Mouse (Mus musculus) CH12.LX (cell line): ENCODE results near the gene Il2rb. TPM values are rescaled to one million over a fixed set of nuclear protein-coding genes. Genes with fewer than 3 reads are reported as not detected.

ENCODE experiments used
- DNase-seq: peaks from one replicate; pipeline ENCODE4 v3.0.0-alpha.2; 2013; ENCODE audit errors: extremely low read depth
- H3K27ac ChIP-seq: 2 replicates; pipeline ENCODE4 v1.5.1; 2012; ENCODE audit warnings: low read depth, mild to moderate bottlenecking, control low read depth, moderate library complexity; ENCODE audit not compliant: insufficient read depth
- H3K27me3 ChIP-seq: replicated peaks from 2 replicates; pipeline ENCODE3; 2012; ENCODE audit warnings: inconsistent platforms
- H3K36me3 ChIP-seq, 2 experiments: replicated peaks in 1 of 2; 2 replicates each; pipeline versions ENCODE3 to v1.6.1; 2012; ENCODE audit warnings: inconsistent platforms in 1 of 2, low read length in 1 of 2, mild to moderate bottlenecking in 1 of 2, mixed read lengths in 1 of 2, moderate library complexity in 1 of 2; ENCODE audit not compliant: control insufficient read depth in 1 of 2, insufficient read depth in 1 of 2
- H3K4me1 ChIP-seq, 2 experiments: 2 replicates each; pipeline ENCODE4 v1.6.1; 2012; ENCODE audit warnings: inconsistent platforms in 1 of 2, moderate library complexity in 1 of 2; ENCODE audit not compliant: insufficient read depth in 2 of 2, control insufficient read depth in 1 of 2
- H3K4me2 ChIP-seq: 2 replicates; pipeline ENCODE4 v1.6.1; 2012; ENCODE audit warnings: low read depth, mild to moderate bottlenecking, control low read depth; ENCODE audit not compliant: poor library complexity, insufficient read depth, severe bottlenecking
- H3K4me3 ChIP-seq, 3 experiments: fragments of 150-350 bp in 1 of 3; sonication (generic) in 1 of 3; replicated peaks in 1 of 3; 2 replicates each; pipeline versions ENCODE3 to v1.5.1; 2011 to 2012; ENCODE audit warnings: low read depth in 2 of 3, low read length in 2 of 3, mild to moderate bottlenecking in 2 of 3, moderate library complexity in 2 of 3, control low read depth in 1 of 3, improper control_type of control experiment in 1 of 3, inconsistent platforms in 1 of 3, mixed read lengths in 1 of 3; ENCODE audit not compliant: poor library complexity in 1 of 3
- H3K79me2 ChIP-seq: replicated peaks from 2 replicates; pipeline ENCODE4 v1.6.1; 2012; ENCODE audit warnings: mild to moderate bottlenecking, moderate library complexity; ENCODE audit not compliant: control insufficient read depth, poor library complexity, insufficient read depth, severe bottlenecking; ENCODE audit errors: extremely low read depth
- H3K9ac ChIP-seq: 2 replicates; pipeline ENCODE4 v1.6.1; 2012; ENCODE audit warnings: low read depth, mild to moderate bottlenecking, control low read depth, moderate library complexity; ENCODE audit not compliant: insufficient read depth
- H3K9me3 ChIP-seq: replicated peaks from 2 replicates; pipeline ENCODE3; 2012; ENCODE audit warnings: low read length, inconsistent platforms, mixed read lengths
- CHD2 ChIP-seq: IDR thresholded peaks from 2 replicates; pipeline ENCODE4 v1.6.1; 2011; ENCODE audit warnings: low read length, improper control_type of control experiment
- ETS1 ChIP-seq: conservative IDR thresholded peaks from 2 replicates; pipeline ENCODE4 v1.6.1; 2012; ENCODE audit warnings: low read depth, mild to moderate bottlenecking, inconsistent platforms, low read length, improper control_type of control experiment, moderate library complexity
- IRF4 ChIP-seq: IDR thresholded peaks from 2 replicates; pipeline ENCODE4 v1.6.1; 2014; ENCODE audit warnings: low read depth, mild to moderate bottlenecking, inconsistent platforms, low read length, improper control_type of control experiment
- JUND ChIP-seq: conservative IDR thresholded peaks from 2 replicates; pipeline ENCODE4 v1.6.1; 2011; ENCODE audit warnings: low read depth, low read length, improper control_type of control experiment
- MAFK ChIP-seq: IDR thresholded peaks from 2 replicates; pipeline ENCODE4 v1.6.1; 2011; ENCODE audit warnings: low read length, improper control_type of control experiment; ENCODE audit not compliant: insufficient replicate concordance
- MAX ChIP-seq: IDR thresholded peaks from 2 replicates; pipeline ENCODE4 v1.6.1; 2011; ENCODE audit warnings: low read length, improper control_type of control experiment
- MAZ ChIP-seq: IDR thresholded peaks from 2 replicates; pipeline ENCODE4 v1.6.1; 2012; ENCODE audit warnings: low read depth, mild to moderate bottlenecking, inconsistent platforms, low read length, improper control_type of control experiment, moderate library complexity
- MXI1 ChIP-seq: IDR thresholded peaks from 2 replicates; pipeline ENCODE4 v1.6.1; 2011; ENCODE audit warnings: mild to moderate bottlenecking, low read depth, low read length, improper control_type of control experiment
- PAX5 ChIP-seq: IDR thresholded peaks from 2 replicates; pipeline ENCODE4 v1.6.1; 2012; ENCODE audit warnings: low read length, inconsistent platforms, mixed read lengths
- POLR2A ChIP-seq: IDR thresholded peaks from 2 replicates; pipeline ENCODE4 v1.6.1; 2011; ENCODE audit warnings: low read depth, mild to moderate bottlenecking, improper control_type of control experiment, low read length
- POLR2AphosphoS2 ChIP-seq: IDR thresholded peaks from 2 replicates; pipeline ENCODE4 v1.6.1; 2011; ENCODE audit warnings: low read depth, low read length, improper control_type of control experiment
- RCOR1 ChIP-seq: conservative IDR thresholded peaks from 2 replicates; pipeline ENCODE4 v1.6.1; 2012; ENCODE audit warnings: low read depth, mild to moderate bottlenecking, inconsistent platforms, low read length, improper control_type of control experiment
- SIN3A ChIP-seq: IDR thresholded peaks from 2 replicates; pipeline ENCODE4 v1.6.1; 2012; ENCODE audit warnings: low read length, improper control_type of control experiment, inconsistent platforms
- SMC3 ChIP-seq: IDR thresholded peaks from 2 replicates; pipeline ENCODE4 v1.6.1; 2011; ENCODE audit warnings: low read depth, low read length, improper control_type of control experiment
- TBP ChIP-seq: conservative IDR thresholded peaks from 2 replicates; pipeline ENCODE4 v1.6.1; 2011; ENCODE audit warnings: low read depth, low read length, improper control_type of control experiment
- USF2 ChIP-seq: conservative IDR thresholded peaks from 2 replicates; pipeline ENCODE4 v1.6.1; 2011; ENCODE audit warnings: low read depth, low read length, improper control_type of control experiment
- ZKSCAN1 ChIP-seq: IDR thresholded peaks from 2 replicates; pipeline ENCODE4 v1.6.1; 2012; ENCODE audit warnings: low read depth, inconsistent platforms, low read length, improper control_type of control experiment, borderline replicate concordance
- ZMIZ1 ChIP-seq: IDR thresholded peaks from 2 replicates; pipeline ENCODE4 v1.6.1; 2012; ENCODE audit warnings: low read depth, mild to moderate bottlenecking, inconsistent platforms, low read length, improper control_type of control experiment
- ZNF384 ChIP-seq: IDR thresholded peaks from 2 replicates; pipeline ENCODE4 v1.6.1; 2012; ENCODE audit warnings: low read depth, low read length, improper control_type of control experiment, inconsistent platforms
- dilution Hi-C: fragments of 300-500 bp; cut with MboI; formaldehyde crosslinking; loops from 2 replicates; pipeline ENCODE4 v1.14.3; 2020; ENCODE audit warnings: low sequenced_read_pairs; ENCODE audit not compliant: extremely low pct_unique_long_range_greater_than_20kb, extremely low pct_ligation_motif_present
- in situ Hi-C: fragments of 300-500 bp; cut with MboI; formaldehyde crosslinking; loops from 3 replicates; pipeline ENCODE4 v1.14.3; 2019; ENCODE audit warnings: low sequenced_read_pairs, low pct_ligation_motif_present, low pct_unique_long_range_greater_than_20kb, mixed read lengths
- polyA plus RNA-seq: library from polyadenylated mRNA; unstranded; fragments of >175 nt; gene quantifications from 2 replicates; pipeline ENCODE4 v1.2.1, GENCODE M21; 2012; ENCODE audit warnings: low read depth; ENCODE audit not compliant: insufficient read length
- total RNA-seq, 2 experiments: library from RNA; depleted of rRNA; stranded (reverse); fragments of 300-350 nt in 1 of 2; fragments of >200 nt in 1 of 2; gene quantifications; 2 replicates each; pipeline ENCODE4 v1.2.3; 2012 to 2014

Il2rb gene
- total and polyA plus RNA-seq, 3 experiments, result 31.2 to 60.0 (median 32.1) TPM

DNA sequence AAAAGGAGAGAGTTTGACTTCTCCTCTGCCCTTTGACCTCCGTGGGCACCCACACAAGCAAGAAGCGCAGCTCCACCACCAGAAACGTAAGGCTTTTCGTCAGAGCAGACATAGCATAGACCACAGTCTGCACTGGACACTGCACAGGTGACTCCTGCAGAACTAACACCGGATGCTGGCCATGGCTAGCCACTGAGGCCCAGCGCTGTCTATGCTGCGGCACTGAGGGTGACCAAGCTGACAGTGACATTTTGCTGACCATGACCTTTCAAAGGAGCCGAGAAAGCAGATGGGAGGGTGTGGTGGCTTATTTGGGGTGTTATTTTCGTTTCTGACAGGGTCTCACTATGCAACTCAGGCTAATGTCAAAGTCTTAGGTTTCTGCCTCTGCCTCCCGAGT lies 37.9 kb downstream of the Il2rb start:
- in situ Hi-C loops, result no loop called here
- H3K79me2 ChIP-seq, result no peaks in the 10 kb centered on the region
- dilution Hi-C loops, result no loop called here
- H3K27me3 ChIP-seq, result peaks cover 6% of the 10 kb centered on the region
- H3K4me3 ChIP-seq, result no peak overlapping the region
- no peak overlapping the region for H3K27ac ChIP-seq
- DNase-seq, result no peak
- H3K9me3 ChIP-seq, result no peaks in the 10 kb centered on the region
- no peaks in the 10 kb centered on the region for H3K36me3 ChIP-seq
- no peak overlapping the region for H3K9ac ChIP-seq
- H3K4me1 ChIP-seq, result peaks cover 15 to 18% of the 10 kb centered on the region in 2 experiments
- TF ChIP-seq MAFK (no peak), PAX5 (no peak), SMC3 (no peak), POLR2AphosphoS2 (no peak), MXI1 (no peak), IRF4 (no peak), ZNF384 (no peak), MAX (no peak)
- H3K4me2 ChIP-seq, result no peak overlapping the region

DNA sequence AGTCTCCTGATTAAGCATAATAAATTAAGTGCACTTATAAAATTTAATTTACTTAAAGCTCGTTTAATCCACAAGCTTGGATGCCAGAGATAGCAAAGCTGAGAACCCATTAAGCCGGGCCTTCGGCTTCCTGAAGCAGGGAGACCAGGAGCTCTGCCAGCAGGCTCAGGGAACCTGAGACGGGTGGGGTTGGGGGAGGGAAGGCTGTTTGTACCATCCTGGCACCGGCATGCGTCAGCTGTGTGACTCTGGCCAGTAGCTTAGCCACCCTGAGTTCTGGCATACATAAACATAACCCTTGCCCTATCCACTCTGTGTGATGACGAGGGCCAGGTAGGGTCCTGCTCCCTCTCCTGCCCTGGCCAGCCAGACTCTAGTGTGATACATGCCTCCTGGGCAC lies 39.0 kb downstream of the Il2rb start:
- Histone ChIP-seq H3K27me3 (no peaks in the 10 kb centered on the region), H3K36me3 (no peaks in the 10 kb centered on the region), H3K4me1 (peaks cover 25 to 30% of the 10 kb centered on the region in 2 experiments), H3K27ac (no peak overlapping the region), H3K9me3 (no peaks in the 10 kb centered on the region), H3K4me2 (no peak overlapping the region), H3K9ac (no peak overlapping the region), H3K4me3 (no peak overlapping the region), H3K79me2 (no peaks in the 10 kb centered on the region)
- no peak for TF ChIP-seq SIN3A
- no peak for TF ChIP-seq MAZ
- TF ChIP-seq USF2, result no peak
- no peak for TF ChIP-seq PAX5
- TF ChIP-seq MXI1, result no peak
- no peak for TF ChIP-seq TBP
- no peak for TF ChIP-seq ZMIZ1
- no peak for TF ChIP-seq CHD2
- TF ChIP-seq POLR2A, result no peak
- no peak for TF ChIP-seq ZKSCAN1
- no peak for TF ChIP-seq ETS1
- TF ChIP-seq MAX, result no peak
- no peak for TF ChIP-seq RCOR1
- no peak for TF ChIP-seq JUND
- no peak for TF ChIP-seq SMC3
- DNase-seq, result no peak
- in situ Hi-C loops, result no loop called here
- dilution Hi-C loops, result no loop called here
